Mouse (Mus musculus): ENCODE measurements around the gene H2-Oa.

DNA sequence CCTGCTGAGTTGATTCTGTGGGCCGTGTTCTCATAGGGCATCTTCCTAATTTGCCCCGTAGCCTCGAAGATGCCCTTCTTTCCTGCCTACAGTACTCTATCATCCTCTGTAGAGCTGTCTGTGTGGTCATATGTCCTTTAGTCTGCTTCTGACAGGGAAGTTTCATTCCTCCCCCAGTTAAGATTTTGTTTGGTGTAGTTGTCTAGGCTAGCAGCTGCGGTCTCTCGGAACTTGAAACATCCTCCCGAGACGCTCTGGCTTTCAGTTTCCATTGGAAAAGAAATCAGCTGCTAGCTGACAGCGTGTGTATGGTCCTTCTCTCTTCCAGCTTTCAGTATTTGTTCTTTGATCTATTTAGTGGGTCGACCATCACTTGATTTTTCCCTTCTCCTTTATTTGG, 12.7 kb downstream of the H2-Oa start:
- no peak for TF ChIP-seq CTCF (IDR thresholded peaks at IDR 0.05; ENCODE audit: borderline replicate concordance, insufficient read depth, low read length)
- TF ChIP-seq POLR2A (IDR thresholded peaks at IDR 0.05; ENCODE audit: low read depth, low read length), result no peak
